Mouse (Mus musculus) small intestine, adult 2 months (tissue): ENCODE measurements around the gene Pdzk1.

Source experiments
- CTCF ChIP-seq: fragments of 200-500 bp; IDR thresholded peaks from 2 replicates; pipeline ENCODE4 v1.5.1; 2012; ENCODE audit warnings: low read depth, mild to moderate bottlenecking, control low read depth, inconsistent platforms, low read length, moderate library complexity, mixed read lengths; ENCODE audit not compliant: insufficient replicate concordance, insufficient read length; ENCODE audit errors: extremely low read depth
- POLR2A ChIP-seq: fragments of 200-500 bp; IDR thresholded peaks from 2 replicates; pipeline ENCODE4 v1.6.1; 2012; ENCODE audit warnings: low read depth, mild to moderate bottlenecking, control low read depth, inconsistent platforms, low read length, moderate library complexity

DNA sequence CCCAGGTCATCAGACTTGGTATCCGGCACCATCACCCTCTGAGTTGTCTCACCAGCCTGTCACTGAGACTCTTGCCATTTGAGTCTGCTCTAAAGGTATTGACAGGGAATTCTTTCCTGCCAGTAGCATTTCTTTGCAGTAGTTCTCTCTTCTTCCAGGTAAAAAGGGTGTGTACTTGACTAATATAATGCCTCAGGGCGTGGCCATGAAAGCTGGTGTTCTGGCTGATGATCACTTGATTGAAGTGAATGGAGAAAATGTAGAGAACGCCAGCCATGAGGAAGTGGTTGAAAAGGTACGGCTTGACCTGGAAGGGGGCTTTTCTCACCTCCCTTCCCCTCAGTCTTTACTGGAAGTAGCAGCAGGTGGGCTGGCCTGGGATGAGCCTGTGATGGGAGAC lies 25.3 kb downstream of the Pdzk1 start:
- TF ChIP-seq CTCF (no peak), POLR2A (no peak)
